Mouse (Mus musculus): Measurements from ENCODE around the gene Efna5.

GRCm38 (mm10) chr17:62649293-62649950, 231.7 kb downstream of the Efna5 start:
- TF ChIP-seq CTCF (IDR thresholded peaks at IDR 0.05; ENCODE audit: borderline replicate concordance, extremely low read depth, insufficient read depth, insufficient read length) (no peak), POLR2A (IDR thresholded peaks at IDR 0.05; ENCODE audit: borderline replicate concordance, extremely low read depth, insufficient read depth, insufficient read length, poor library complexity, severe bottlenecking) (no peak)

All from brain, embryonic 14.5 days (tissue).